Mouse (Mus musculus) hindbrain, embryonic 15.5 days (tissue): Measurements from ENCODE around the gene Spout1. TPM values are rescaled to one million over a fixed set of nuclear protein-coding genes. Genes with fewer than 3 reads are reported as not detected.
"Not testable (repeated sequence)": the region's sequence is repeated elsewhere in the genome, so short reads cannot be mapped to it uniquely, and the experiment has no call there.

Experiments
- ATAC-seq: fragments of 200-750 bp; cut with Nextera tagmentation; 2 replicates; pipeline ENCODE4 v1.8.0; 2017; ENCODE audit warnings: low read depth, moderate number of reproducible peaks, moderate TSS enrichment; ENCODE audit not compliant: low FRiP score
- H3K27ac ChIP-seq: fragments of 300-500 bp; sonication (generic); replicated peaks from 2 replicates; pipeline ENCODE4 v1.5.1; 2015; ENCODE audit warnings: mild to moderate bottlenecking, inconsistent platforms
- H3K27me3 ChIP-seq: fragments of 300-500 bp; sonication (generic); 2 replicates; pipeline ENCODE4 v1.6.1; 2015; ENCODE audit warnings: control low read depth, inconsistent platforms
- H3K36me3 ChIP-seq: fragments of 300-500 bp; sonication (generic); 2 replicates; pipeline ENCODE4 v1.6.1; 2015; ENCODE audit warnings: control low read depth, inconsistent platforms
- H3K4me1 ChIP-seq: fragments of 300-500 bp; sonication (generic); replicated peaks from 2 replicates; pipeline ENCODE4 v1.6.1; 2015; ENCODE audit warnings: control low read depth, inconsistent platforms
- H3K4me2 ChIP-seq: fragments of 300-500 bp; sonication (generic); 2 replicates; pipeline ENCODE4 v1.6.1; 2015; ENCODE audit warnings: moderate library complexity, mild to moderate bottlenecking, inconsistent platforms
- H3K4me3 ChIP-seq: fragments of 300-500 bp; sonication (generic); 2 replicates; pipeline ENCODE4 v1.5.1; 2015; ENCODE audit warnings: mild to moderate bottlenecking, inconsistent platforms
- H3K9ac ChIP-seq: fragments of 300-500 bp; sonication (generic); 2 replicates; pipeline ENCODE4 v1.6.1; 2015; ENCODE audit warnings: inconsistent platforms
- H3K9me3 ChIP-seq: fragments of 300-500 bp; sonication (generic); 2 replicates; pipeline ENCODE4 v1.6.1; 2016; ENCODE audit warnings: control low read depth, inconsistent platforms
- WGBS: fragments of 180-500 bp; shearing (Covaris S2); methylation state at CpG from one replicate; pipeline ENCODE4 v1.1.7; 2015; 5-methylcytosine and 5-hydroxymethylcytosine counted together
- polyA plus RNA-seq: library from polyadenylated mRNA; unstranded; fragments of >200 nt; fragmentation: Nextera tagmentation; extraction: Ambion mirVana; gene quantifications from 2 replicates; pipeline ENCODE4 v1.2.1, GENCODE M21; 2015

Spout1 gene
- polyA plus RNA-seq, 1 experiment from 2014 or later: 67.1 TPM

GRCm38 (mm10) chr2:30203439-30203838 is 25.2 kb upstream of the Spout1 start:
- no peak overlapping the region for H3K9ac ChIP-seq
- H3K4me1 ChIP-seq: peaks cover 17% of the 10 kb centered on the region
- H3K4me3 ChIP-seq: no peak overlapping the region
- ATAC-seq: no peak
- WGBS: 75% methylated on average over 7 of the region's 7 CpGs
- H3K9me3 ChIP-seq: no peaks in the 10 kb centered on the region
- H3K4me2 ChIP-seq: no peak overlapping the region
- H3K27ac ChIP-seq: no peak overlapping the region
- H3K27me3 ChIP-seq: no peaks in the 10 kb centered on the region
- no peaks in the 10 kb centered on the region for H3K36me3 ChIP-seq

- 89% methylated on average over 5 of the region's 5 CpGs for WGBS
- no peak for ATAC-seq
- H3K27me3 ChIP-seq: no peaks in the 10 kb centered on the region
These were observed 22.2 kb upstream of the Spout1 start for GRCm38 (mm10) chr2:30200388-30200925.

DNA sequence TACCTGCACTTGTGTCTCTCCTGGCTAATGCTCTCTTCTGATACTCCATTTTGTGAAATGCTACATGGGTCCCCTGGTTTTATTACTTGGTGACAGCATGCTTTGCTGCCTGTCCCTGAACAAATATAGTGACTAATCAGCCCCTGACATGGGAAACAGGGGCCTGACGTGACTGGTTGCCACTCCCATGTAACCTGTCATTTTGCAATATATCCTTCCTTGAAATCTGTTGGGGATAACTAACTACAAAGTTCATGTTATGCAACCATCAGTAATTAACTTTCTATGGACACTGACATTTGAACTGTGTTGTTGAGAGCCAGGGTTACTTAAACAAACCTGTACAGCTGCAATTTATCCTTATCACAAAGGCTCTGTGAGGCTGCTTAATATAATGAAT is 21.7 kb upstream of the Spout1 start:
- Histone ChIP-seq H3K4me3 (no peak overlapping the region), H3K27me3 (no peaks in the 10 kb centered on the region), H3K27ac (no peak overlapping the region), H3K4me1 (peaks cover 8% of the 10 kb centered on the region), H3K9me3 (no peaks in the 10 kb centered on the region), H3K4me2 (no peak overlapping the region), H3K9ac (no peak overlapping the region), H3K36me3 (no peaks in the 10 kb centered on the region)
- no peak for ATAC-seq
- WGBS: 68% methylated on average over 1 of the region's 1 CpGs

More at GRCm38 (mm10) chr2:30200388-30200925, 22.2 kb upstream of the Spout1 start:
- Histone ChIP-seq H3K4me2 (no peak overlapping the region), H3K4me1 (peaks cover 8% of the 10 kb centered on the region), H3K9me3 (no peaks in the 10 kb centered on the region), H3K4me3 (no peak overlapping the region), H3K36me3 (no peaks in the 10 kb centered on the region), H3K9ac (no peak overlapping the region), H3K27ac (no peak overlapping the region)

GRCm38 (mm10) chr2:30198021-30198420 is 19.8 kb upstream of the Spout1 start:
- H3K9me3 ChIP-seq: no peaks in the 10 kb centered on the region
- H3K36me3 ChIP-seq: no peaks in the 10 kb centered on the region
- 60% methylated on average over 4 of the region's 4 CpGs for WGBS
- H3K4me2 ChIP-seq: no peak overlapping the region
- no peak overlapping the region for H3K27ac ChIP-seq
- no peaks in the 10 kb centered on the region for H3K27me3 ChIP-seq
- no peaks in the 10 kb centered on the region for H3K4me1 ChIP-seq
- ATAC-seq: no peak
- H3K9ac ChIP-seq: no peak overlapping the region
- no peak overlapping the region for H3K4me3 ChIP-seq

- no peak for ATAC-seq
- Histone ChIP-seq H3K4me3 (no peak overlapping the region), H3K27ac (no peak overlapping the region), H3K4me2 (no peak overlapping the region), H3K4me1 (no peaks in the 10 kb centered on the region), H3K9me3 (no peaks in the 10 kb centered on the region), H3K27me3 (no peaks in the 10 kb centered on the region), H3K9ac (no peak overlapping the region), H3K36me3 (no peaks in the 10 kb centered on the region)
- WGBS: 78% methylated on average over 3 of the region's 3 CpGs
These were observed 16.4 kb upstream of the Spout1 start for GRCm38 (mm10) chr2:30194656-30195055.

GRCm38 (mm10) chr2:30191790-30192580 is 13.7 kb upstream of the Spout1 start:
- H3K4me1 ChIP-seq: no peaks in the 10 kb centered on the region
- no peak overlapping the region for H3K4me3 ChIP-seq
- H3K4me2 ChIP-seq: no peak overlapping the region
- H3K9me3 ChIP-seq: no peaks in the 10 kb centered on the region
- H3K27me3 ChIP-seq: no peaks in the 10 kb centered on the region
- 90% methylated on average over 12 of the region's 12 CpGs for WGBS
- ATAC-seq: no peak
- no peaks in the 10 kb centered on the region for H3K36me3 ChIP-seq
- no peak overlapping the region for H3K27ac ChIP-seq
- H3K9ac ChIP-seq: no peak overlapping the region

- no peak overlapping the region for H3K27ac ChIP-seq
- H3K27me3 ChIP-seq: no peaks in the 10 kb centered on the region
- no peaks in the 10 kb centered on the region for H3K36me3 ChIP-seq
- no peak overlapping the region for H3K9ac ChIP-seq
- no peaks in the 10 kb centered on the region for H3K4me1 ChIP-seq
- no peak for ATAC-seq
- WGBS: 90% methylated on average over 3 of the region's 3 CpGs
- H3K9me3 ChIP-seq: no peaks in the 10 kb centered on the region
- H3K4me3 ChIP-seq: no peak overlapping the region
- H3K4me2 ChIP-seq: no peak overlapping the region
These were observed 7.4 kb upstream of the Spout1 start for GRCm38 (mm10) chr2:30185681-30186080.

GRCm38 (mm10) chr2:30185276-30185675 is 7.0 kb upstream of the Spout1 start:
- Histone ChIP-seq H3K36me3 (no peaks in the 10 kb centered on the region), H3K4me3 (no peak overlapping the region), H3K4me1 (no peaks in the 10 kb centered on the region), H3K9ac (no peak overlapping the region), H3K27ac (no peak overlapping the region), H3K9me3 (no peaks in the 10 kb centered on the region), H3K27me3 (no peaks in the 10 kb centered on the region), H3K4me2 (no peak overlapping the region)
- 89% methylated on average over 6 of the region's 6 CpGs for WGBS
- no peak for ATAC-seq

DNA sequence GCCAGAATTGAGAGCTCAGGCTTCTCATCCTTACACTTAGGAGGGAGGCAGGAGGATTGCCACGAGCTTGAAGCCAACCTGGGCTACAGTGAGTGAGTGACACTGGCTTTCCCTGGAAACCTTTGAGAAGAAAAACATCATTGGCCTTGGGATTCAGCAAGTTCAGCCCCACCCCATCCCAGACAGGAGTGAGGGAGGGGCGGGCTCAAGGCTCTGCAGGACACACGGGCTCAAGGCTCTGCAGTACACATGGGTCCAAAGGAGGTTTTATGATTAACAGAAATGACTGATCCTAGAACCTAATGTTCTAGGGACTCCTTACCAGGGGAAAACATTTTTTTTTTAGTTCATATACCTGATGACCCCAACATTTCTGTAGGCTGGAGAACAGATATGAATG is 5.5 kb upstream of the Spout1 start:
- ATAC-seq: no peak

GRCm38 (mm10) chr2:30182424-30182823 is 4.2 kb upstream of the Spout1 start:
- Histone ChIP-seq H3K36me3 (no peaks in the 10 kb centered on the region), H3K9me3 (no peaks in the 10 kb centered on the region)

More for the DNA sequence above, 5.5 kb upstream of the Spout1 start:
- Histone ChIP-seq H3K4me2 (no peak overlapping the region), H3K27me3 (no peaks in the 10 kb centered on the region), H3K4me1 (no peaks in the 10 kb centered on the region), H3K9me3 (no peaks in the 10 kb centered on the region), H3K4me3 (no peak overlapping the region), H3K27ac (no peak overlapping the region), H3K9ac (no peak overlapping the region), H3K36me3 (no peaks in the 10 kb centered on the region)
- WGBS: 81% methylated on average over 3 of the region's 3 CpGs

GRCm38 (mm10) chr2:30178711-30179110 is 452 bp upstream of the Spout1 start:
- Histone ChIP-seq H3K36me3 (peaks cover 27% of the 10 kb centered on the region), H3K4me1 (peaks cover 12% of the 10 kb centered on the region), H3K4me3 (peak overlapping the region; percentile 80), H3K4me2 (peak overlapping the region; percentile 88)
- not testable (repeated sequence) for H3K27ac ChIP-seq, H3K9ac ChIP-seq, ATAC-seq, H3K27me3 ChIP-seq, H3K9me3 ChIP-seq
- 37% methylated on average over 7 of the region's 7 CpGs for WGBS

More at GRCm38 (mm10) chr2:30182424-30182823, 4.2 kb upstream of the Spout1 start:
- no peak overlapping the region for H3K4me3 ChIP-seq
- peaks cover 5% of the 10 kb centered on the region for H3K4me1 ChIP-seq
- H3K27me3 ChIP-seq: no peaks in the 10 kb centered on the region
- no peak overlapping the region for H3K27ac ChIP-seq
- WGBS: 86% methylated on average over 2 of the region's 2 CpGs
- no peak overlapping the region for H3K4me2 ChIP-seq
- ATAC-seq: no peak
- H3K9ac ChIP-seq: no peak overlapping the region

DNA sequence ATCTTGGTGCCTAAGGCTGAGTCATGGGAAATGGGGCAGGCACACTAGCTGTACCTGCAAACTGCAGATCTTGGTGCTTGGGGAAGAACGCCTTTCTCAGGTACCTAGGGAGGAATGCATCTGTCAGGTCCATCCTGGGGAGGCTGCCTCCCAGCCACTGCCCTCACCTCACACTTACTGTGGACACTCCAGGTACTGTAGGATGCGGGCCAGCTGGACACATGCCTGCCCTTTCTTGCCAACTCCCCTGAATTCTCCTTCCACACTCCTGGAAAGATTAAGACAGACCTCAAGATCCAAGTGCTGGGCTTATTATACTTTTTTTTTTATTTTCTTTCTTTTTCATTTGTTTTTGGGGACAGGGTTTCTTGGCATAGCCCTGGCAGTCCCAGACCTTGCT is 1.7 kb downstream of the Spout1 start:
- Histone ChIP-seq H3K4me2 (no peak overlapping the region), H3K4me1 (peaks cover 27% of the 10 kb centered on the region), H3K9me3 (no peaks in the 10 kb centered on the region), H3K9ac (no peak overlapping the region), H3K36me3 (peaks cover 34% of the 10 kb centered on the region), H3K4me3 (no peak overlapping the region), H3K27ac (no peak overlapping the region), H3K27me3 (no peaks in the 10 kb centered on the region)
- no peak for ATAC-seq
- WGBS: 100% methylated on average over 2 of the region's 2 CpGs
